Mouse (Mus musculus) adrenal gland, postnatal 14 days (tissue): ENCODE data around the gene Ptges2. TPM values are rescaled to one million over a fixed set of nuclear protein-coding genes. Genes with fewer than 3 reads are reported as not detected.
A peak's percentile ranks its signal among the peaks of the same experiment; 100 is the strongest.

Source experiments
- DNase-seq: peaks from one replicate; pipeline ENCODE4 v3.0.0; 2021; ENCODE audit warnings: mixed read lengths
- total RNA-seq: library from RNA; stranded (reverse); gene quantifications from 2 replicates; pipeline ENCODE4 v1.2.3, GENCODE M21; 2021

Ptges2 gene
- total RNA-seq, 1 experiment from 2014 or later: 75.8 TPM

DNA sequence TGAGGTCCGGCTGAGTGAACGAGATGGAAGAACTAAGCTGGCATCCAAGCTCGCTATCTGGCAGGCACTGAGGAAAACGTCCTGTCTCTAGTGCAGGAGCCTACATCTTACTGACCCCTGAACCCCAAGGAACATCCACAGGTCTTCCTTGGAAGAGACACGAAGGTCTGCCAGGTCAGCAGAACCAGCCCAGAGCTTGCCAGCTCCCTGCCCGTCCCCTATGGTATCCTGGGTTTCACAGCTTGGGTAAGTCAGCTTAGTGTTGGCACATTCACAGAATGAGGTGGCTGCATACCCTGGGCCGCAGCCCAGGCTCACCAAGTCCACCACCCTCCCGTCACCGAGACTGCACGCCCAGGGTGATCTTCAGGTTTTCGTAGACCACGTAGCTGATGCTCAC is 20.1 kb downstream of the Ptges2 start:
- no peak for DNase-seq

DNA sequence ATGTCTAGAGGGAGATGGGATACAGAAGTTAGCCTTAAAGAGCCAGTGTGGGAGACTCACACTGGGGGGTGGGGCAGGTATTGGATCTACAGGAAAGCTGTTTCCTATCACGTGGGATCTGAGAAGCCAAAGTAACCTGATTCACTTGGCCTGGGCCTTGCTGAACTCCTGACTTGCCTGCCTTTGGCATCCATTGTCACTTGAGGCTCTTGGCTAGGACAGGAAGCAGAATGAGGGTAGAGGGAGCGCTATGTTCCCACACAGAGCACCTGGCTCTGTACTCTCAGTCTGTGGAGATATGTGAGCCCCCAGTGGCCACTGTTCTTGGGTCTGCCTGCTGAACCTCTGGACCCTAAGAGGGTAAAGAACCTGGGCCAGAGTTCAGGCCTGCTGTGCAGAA is 20.9 kb downstream of the Ptges2 start:
- no peak for DNase-seq

DNA sequence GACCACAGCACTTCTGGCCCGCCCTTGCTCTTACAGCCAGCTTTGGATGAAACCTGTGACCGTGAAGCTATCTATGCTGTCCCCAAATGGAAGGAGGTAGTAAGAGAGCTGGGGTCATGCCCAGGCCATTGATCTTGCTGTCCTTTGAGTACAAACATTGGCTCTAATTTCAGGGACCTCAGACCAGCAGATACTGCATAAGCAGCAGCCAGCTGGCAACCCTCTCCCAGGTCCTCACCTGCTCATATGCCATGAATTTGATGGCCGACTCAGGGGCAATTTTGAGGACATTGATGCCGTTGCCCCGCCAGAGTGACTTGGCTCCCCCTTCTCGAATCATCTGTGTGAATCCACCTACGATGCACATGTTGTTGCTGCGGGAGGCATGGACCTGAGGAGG is 21.8 kb downstream of the Ptges2 start:
- DNase-seq: no peak

DNA sequence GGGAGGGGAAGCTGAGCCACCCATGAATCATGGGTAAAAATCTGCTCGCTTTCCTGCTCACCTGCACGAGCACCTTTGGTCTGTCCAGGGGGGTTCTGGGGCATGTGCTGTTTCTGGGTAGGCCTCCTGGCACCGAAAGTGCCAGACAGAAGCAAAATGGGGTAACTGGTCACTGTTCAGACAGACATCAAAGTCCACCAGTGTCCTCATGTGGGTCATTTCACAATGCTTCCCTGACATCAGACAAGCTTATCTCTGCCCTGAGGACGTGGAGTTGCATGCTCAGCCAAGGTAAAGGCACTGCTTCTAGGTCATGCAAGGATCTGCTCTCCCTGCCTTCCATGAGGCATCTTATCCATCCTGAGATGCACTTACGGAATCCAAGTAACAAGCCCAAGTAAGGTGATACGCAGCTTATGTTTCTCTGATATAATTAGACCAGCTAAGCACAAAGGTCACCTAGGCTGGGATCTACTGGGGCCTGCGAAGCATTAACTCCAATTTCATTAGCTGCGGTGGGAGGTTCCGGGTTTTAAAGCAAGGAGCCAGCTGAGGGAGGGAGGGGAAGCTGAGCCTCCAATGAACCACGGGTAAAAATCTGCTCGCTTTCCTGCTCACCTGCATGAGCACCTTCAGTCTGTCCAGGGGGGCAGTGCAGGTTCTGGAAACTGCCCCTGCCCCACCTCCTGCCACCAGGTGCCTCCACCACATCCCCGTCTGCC is 22.9 kb downstream of the Ptges2 start:
- DNase-seq: peak; percentile 47

- DNase-seq: peak; percentile 88
These were observed 23.7 kb downstream of the Ptges2 start for GRCm38 (mm10) chr2:32419359-32419758.

- DNase-seq: no peak
These were observed 24.4 kb downstream of the Ptges2 start for GRCm38 (mm10) chr2:32420066-32420608.

DNA sequence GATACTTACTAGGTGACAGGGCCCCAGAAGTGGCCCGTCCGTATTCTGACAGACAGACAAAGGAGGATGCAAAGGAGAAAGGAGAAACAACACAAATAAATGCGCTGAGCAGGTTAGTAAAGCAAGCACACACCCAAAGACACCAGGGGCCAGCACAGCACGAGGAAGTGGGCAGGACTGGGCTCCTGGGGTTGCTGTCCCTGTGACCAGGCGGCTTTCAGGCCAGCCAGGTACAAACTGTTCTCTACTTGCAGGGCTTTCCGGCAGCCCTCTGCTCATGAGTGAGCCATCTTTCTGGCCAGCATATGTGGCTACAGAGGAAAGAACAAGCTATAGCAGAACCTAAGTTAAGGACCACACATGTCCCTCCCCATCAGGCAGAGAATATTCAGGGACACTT is 25.0 kb downstream of the Ptges2 start:
- DNase-seq: peak; percentile 14

DNA sequence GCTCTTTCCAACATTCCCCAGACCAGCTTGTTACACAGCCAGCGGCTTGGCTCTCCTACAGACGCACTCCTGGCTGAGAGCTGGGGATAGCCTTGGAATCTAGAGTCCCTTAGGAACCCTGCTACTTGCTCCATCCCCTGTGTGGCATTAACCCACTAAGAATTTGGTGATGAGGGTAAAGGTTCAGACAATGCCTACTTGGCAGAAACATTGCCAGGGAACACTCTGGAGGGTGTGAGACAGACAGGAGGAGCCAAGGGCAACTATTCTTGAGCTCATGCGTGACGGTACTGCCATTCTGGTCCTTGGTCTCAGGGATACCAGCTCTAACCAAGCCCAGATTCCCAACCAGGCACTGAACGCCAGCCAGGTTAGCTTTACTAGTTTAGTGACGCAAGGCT is 26.2 kb downstream of the Ptges2 start:
- DNase-seq: peak; percentile 59

GRCm38 (mm10) chr2:32423481-32424331 is 28.0 kb downstream of the Ptges2 start:
- DNase-seq: peak; percentile 84

DNA sequence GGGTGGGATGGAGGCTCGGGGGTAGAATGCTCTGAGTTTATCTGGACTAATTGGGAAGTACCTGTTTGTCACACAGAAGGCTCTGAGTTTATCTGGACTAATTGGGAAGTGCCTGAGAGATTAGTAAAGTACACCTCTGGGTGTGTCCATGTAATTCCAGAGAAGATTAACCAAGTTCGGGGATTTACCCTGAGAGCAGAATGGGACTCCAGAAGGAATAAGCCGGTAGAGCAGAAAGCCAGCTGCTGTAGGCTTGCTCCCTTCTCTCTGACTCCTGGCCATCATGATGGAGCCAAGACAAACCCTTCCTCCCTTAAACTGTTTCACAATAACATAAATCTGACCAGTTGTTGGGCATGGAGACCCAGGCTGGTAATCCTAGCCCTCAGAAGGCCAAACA is 29.1 kb downstream of the Ptges2 start:
- no peak for DNase-seq

GRCm38 (mm10) chr2:32425568-32425967 is 29.9 kb downstream of the Ptges2 start:
- peak; percentile 7 for DNase-seq

DNA sequence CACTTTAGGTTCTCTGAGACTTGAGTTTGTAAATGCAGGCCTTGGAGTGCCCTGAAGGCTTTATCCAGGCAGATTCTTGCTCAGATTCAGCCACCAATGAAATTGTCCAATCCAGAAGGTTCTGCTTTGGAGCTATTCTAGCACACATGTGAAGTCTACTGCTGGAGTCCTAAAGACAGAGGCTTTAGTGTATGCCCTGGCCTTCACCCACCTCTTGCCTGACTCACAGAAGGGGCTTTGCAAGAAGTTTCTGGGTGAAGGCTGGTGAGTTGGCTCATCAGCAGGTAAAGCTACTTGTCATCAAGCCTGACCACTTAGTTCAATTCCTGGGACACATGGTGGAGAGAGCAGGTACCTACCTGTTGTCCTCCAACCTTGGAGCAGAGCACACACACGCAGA is 30.4 kb downstream of the Ptges2 start:
- DNase-seq: peak; percentile 22

- DNase-seq: no peak
These were observed 32.0 kb downstream of the Ptges2 start for GRCm38 (mm10) chr2:32427720-32428119.

- peak; percentile 74 for DNase-seq
These were observed 32.6 kb downstream of the Ptges2 start for GRCm38 (mm10) chr2:32428262-32428722.

- no peak for DNase-seq
These were observed 33.7 kb downstream of the Ptges2 start for GRCm38 (mm10) chr2:32429215-32429891.

DNA sequence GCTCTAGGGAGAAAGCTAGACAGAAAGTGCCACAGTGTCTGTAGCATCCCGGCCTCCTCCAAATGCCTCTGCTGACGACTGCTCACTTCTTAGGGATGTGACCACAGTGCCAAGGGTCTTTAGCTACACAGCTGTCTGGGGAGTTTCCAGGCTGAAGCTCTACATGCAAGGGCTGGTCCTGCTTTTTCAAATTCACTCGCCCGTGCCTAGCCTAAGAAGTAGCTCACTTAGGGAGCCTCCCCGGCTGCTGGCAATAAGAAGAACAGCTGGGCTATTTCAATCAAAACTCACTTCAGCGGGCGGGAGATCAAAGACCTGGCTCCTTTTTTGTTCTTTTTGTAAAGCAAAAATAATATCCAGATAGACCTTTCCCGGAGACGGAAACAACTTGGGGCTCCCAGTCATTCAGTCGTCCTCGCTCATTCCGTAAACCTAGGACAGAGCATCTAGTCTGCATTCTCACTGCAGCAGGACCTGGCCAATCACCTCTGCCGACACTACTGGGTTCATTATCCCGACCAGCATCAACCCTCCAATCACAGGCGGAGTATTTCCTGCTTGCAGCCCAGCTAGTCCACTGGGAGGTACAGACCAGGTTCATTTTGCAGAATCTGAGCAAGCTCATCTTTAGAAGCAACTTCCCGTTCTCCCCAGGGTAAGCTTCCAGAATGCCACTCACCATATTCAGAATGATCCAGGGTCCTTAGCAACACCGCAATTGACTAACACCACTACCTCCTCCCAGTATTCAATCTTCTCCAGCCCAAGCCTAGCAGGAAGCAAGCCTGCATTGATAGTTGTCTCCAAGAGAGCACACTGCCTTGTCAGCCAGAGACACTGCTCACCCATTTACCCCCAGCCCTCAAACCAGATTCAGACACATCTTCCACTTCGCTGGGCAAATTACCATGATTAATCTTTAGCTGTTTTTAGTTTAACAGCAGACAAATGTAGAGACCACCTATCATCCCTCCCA is 35.3 kb downstream of the Ptges2 start:
- DNase-seq: peak; percentile 86

DNA sequence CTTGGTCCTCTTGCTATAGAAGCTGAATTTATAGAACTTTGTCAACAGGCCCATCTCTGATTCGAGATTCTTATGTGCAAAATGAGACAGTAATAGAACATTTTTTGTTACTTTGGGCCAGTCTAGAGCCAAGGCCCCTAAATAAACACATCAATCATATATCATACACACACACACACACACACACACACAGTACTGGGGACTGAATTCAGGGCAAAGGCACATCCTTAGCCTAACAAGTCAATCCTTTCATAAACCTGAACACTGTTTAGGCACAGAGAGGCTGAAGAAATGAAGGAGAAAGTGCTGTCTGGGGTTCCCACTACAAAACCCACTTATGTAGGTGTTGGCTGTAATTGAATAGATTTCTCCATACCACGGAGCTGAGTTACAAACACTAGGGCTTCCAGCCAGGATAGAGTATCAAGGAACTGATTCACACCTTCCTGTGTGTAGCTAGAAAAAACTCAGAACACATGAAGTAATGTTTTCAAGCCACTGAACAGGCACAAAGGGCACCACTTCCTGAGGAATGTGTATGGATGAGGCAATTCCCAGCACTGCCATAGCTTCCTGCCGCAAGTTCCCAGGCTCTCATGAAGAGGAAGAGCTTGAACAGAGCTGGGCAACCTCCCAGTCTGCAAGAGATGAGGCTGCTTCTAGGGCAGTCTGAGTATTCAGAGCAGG is 41.1 kb downstream of the Ptges2 start:
- DNase-seq: peak; percentile 44

- no peak for DNase-seq
These were observed 42.0 kb downstream of the Ptges2 start for GRCm38 (mm10) chr2:32437612-32438166.

DNA sequence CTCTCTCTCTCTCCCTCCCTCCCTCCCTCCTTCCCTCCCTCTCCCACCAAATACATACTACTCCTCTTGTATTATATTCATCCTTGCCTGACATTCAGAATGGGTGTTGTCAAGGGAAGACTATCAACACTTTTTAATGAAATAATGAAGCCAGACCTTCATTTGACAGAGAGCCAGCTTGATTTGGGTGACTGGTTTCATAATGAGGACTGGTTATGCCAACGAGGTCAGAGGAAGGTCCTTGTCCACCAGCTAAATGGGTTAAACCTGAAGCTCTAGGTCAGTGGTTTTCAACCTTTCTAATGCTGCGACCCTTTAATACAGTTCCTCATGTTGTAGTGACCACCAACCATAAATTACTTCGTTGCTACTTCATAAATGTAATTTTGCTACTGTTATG is 43.0 kb downstream of the Ptges2 start:
- DNase-seq: no peak

DNA sequence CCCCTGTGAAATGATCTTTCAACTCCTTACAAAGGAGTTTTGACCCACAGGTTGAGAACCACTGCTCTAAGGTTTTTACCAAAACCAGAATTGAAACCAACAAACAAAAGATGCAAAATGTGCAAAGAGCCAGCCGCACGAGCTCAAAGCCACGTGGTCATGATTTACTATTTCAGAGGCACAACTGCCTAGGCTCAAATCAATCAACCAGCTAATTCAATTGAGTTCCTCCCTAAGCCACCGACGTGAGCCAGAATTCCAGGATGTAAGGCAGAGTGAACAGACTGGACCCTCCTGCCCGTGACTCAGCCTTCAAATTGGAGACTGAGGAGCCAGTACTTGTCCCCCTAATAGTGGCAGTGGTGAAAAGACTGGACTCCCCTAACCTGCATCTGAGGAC is 43.5 kb downstream of the Ptges2 start:
- peak; percentile 15 for DNase-seq
